Mouse (Mus musculus): ENCODE measurements at regions not wholly inside any gene's neighbourhood (a gene's known extent, or its start where the extent isn't known, plus 50 kb on each side); places are given as distances from the start of the nearest gene placed in this dataset.
A peak's percentile ranks its signal among the peaks of the same experiment; 100 is the strongest.

DNA sequence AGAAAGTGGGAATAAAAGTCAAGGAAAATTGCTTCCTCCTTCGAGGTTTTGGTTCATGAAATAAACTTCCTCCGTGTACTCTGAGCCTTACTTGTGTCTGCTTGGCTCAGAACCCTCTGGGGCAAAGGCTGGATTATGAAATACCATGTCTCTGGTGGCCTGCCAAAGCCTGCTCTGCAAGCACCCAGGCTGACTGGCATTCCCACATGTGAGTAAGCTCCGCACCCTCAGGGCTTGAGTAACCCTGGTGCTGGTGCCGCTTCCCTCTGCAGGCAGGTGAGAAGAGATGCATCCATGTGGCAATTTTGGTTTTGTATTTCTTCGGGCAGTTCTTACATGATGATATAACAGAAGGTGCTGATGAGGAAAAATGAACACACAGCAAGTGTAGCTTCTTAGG is 66.0 kb downstream of the Nr2f2 start:
- no peaks in the 10 kb centered on the region for H3K27me3 ChIP-seq
- no peaks in the 10 kb centered on the region for H3K9me3 ChIP-seq
- no peak overlapping the region for H3K9ac ChIP-seq
- H3K4me2 ChIP-seq (replicated peaks) = no peak overlapping the region
- ATAC-seq (ENCODE audit: insufficient number of reproducible peaks, insufficient read depth, low FRiP score, low TSS enrichment) = no peak
- no peak overlapping the region for H3K27ac ChIP-seq
- 55% methylated on average over 5 of the region's 5 CpGs for WGBS
- no peaks in the 10 kb centered on the region for H3K36me3 ChIP-seq
- H3K4me1 ChIP-seq = no peaks in the 10 kb centered on the region
- no peak overlapping the region for H3K4me3 ChIP-seq

DNA sequence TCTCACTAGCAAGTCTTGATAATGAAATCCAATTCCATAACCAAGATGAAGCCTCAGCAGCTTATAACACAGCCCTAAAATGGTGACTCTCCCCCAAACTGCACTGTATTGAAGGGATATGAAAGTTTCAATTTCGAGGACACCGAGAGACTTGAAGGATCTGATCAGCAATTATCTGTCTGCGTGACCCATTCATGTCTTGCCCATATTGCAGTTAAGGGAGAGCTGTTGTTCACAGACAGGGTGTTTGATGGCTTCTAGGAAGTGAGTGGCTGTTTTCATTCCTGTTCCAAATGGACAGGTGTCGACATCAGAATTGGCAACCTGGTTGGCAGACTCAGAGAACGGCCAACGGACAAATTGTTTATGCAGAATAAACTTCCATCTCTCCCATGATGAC is 75.1 kb downstream of the Nr2f2 start:
- Histone ChIP-seq H3K9me3 (no peaks in the 10 kb centered on the region), H3K36me3 (no peaks in the 10 kb centered on the region), H3K27me3 (peaks cover 56% of the 10 kb centered on the region), H3K4me1 (peaks cover 8% of the 10 kb centered on the region; the same call in 1 of the 2 replicates), H3K4me3 (no peak overlapping the region), H3K27ac (no peak overlapping the region), H3K9ac (no peak overlapping the region), H3K4me2 (replicated peaks) (no peak overlapping the region)
- ATAC-seq (ENCODE audit: insufficient number of reproducible peaks, insufficient read depth, low FRiP score, low TSS enrichment) = no peak
- WGBS = 94% methylated on average over 6 of the region's 6 CpGs

DNA sequence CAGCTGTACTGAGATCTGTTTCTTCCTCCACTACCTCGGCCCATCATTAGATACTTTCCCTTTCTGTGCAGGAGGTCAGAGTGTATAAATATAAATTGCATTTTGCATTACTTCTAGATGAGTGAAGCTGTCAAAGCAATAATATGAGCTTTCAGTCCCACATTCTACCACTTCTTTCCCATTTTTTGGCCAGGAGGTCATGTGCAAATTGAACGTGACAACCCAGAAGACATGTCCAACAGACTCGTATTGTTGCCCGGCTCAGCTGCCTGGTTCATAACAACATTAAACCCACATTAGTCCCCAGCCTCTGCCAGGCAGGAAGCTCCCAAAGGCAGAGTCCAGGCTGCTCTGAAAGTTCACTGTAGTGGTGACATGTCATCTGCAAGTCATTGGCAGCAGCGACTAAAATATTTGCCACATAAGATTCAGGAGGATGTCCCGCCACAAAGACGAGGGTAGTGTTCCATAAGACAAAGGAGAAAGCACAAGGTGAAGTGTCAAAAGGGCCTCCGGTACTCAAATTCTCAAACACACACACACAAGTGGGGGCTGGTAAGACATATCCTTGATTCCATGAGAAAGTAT is 75.7 kb downstream of the Nr2f2 start:
- H3K27ac ChIP-seq = no peak overlapping the region
- H3K9ac ChIP-seq = no peak overlapping the region
- ATAC-seq (ENCODE audit: insufficient number of reproducible peaks, insufficient read depth, low FRiP score, low TSS enrichment) = no peak
- H3K36me3 ChIP-seq = no peaks in the 10 kb centered on the region
- peaks cover 56% of the 10 kb centered on the region for H3K27me3 ChIP-seq
- no peak overlapping the region for H3K4me2 ChIP-seq (replicated peaks)
- H3K4me1 ChIP-seq = peaks cover 8% of the 10 kb centered on the region; the same call in 1 of the 2 replicates
- no peaks in the 10 kb centered on the region for H3K9me3 ChIP-seq
- WGBS = 60% methylated on average over 8 of the region's 8 CpGs
- H3K4me3 ChIP-seq = no peak overlapping the region

DNA sequence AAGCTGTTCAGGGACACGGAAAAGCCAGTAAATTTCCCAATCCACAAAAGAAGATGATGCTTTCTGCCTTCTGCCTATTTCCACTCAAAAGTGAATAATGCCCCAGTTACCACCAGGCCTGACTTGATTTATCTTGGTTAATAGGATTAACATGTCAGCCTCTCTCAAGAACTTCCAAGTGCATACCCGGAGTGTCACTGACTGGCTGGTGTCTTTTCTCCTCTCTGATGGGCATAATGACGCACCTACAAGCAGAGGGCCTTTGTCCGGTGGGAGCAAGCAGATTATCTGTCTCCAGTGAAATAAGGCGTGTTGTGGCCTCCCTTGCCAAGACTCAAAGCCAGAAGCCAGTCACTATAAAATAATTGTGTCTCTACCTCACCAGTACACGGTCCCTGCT is 76.3 kb downstream of the Nr2f2 start:
- H3K4me2 ChIP-seq (replicated peaks) = no peak overlapping the region
- ATAC-seq (ENCODE audit: insufficient number of reproducible peaks, insufficient read depth, low FRiP score, low TSS enrichment) = no peak
- no peak overlapping the region for H3K4me3 ChIP-seq
- H3K4me1 ChIP-seq = peaks cover 8% of the 10 kb centered on the region; the same call in 1 of the 2 replicates
- H3K27me3 ChIP-seq = peaks cover 61% of the 10 kb centered on the region
- H3K9me3 ChIP-seq = no peaks in the 10 kb centered on the region
- WGBS = 43% methylated on average over 6 of the region's 6 CpGs
- H3K9ac ChIP-seq = no peak overlapping the region
- H3K27ac ChIP-seq = no peak overlapping the region
- no peaks in the 10 kb centered on the region for H3K36me3 ChIP-seq

DNA sequence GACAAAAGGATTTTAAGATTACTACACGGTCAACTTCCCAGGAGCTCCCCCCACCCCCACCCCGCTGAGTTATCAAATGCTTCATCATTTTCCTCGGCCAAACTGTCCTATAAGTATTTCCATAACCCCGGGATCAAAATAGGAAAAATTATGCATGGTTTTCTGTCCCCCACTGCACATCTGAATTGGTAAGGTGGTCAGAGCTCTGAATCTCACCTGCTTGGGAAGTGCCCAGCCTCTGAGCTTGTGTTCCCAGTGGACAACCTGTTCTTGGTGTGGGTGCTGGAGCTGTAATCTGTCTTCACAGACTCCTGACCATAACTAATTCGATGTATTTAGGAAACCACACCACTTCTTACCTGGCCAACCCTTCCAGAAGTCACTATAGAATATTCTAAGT is 77.9 kb downstream of the Nr2f2 start:
- Histone ChIP-seq H3K36me3 (no peaks in the 10 kb centered on the region), H3K27me3 (peaks cover 73% of the 10 kb centered on the region), H3K4me3 (no peak overlapping the region), H3K4me2 (replicated peaks) (no peak overlapping the region), H3K27ac (no peak overlapping the region), H3K4me1 (peaks cover 8% of the 10 kb centered on the region; the same call in 1 of the 2 replicates), H3K9ac (no peak overlapping the region), H3K9me3 (no peaks in the 10 kb centered on the region)
- no peak for ATAC-seq (ENCODE audit: insufficient number of reproducible peaks, insufficient read depth, low FRiP score, low TSS enrichment)
- WGBS = 12% methylated on average over 5 of the region's 5 CpGs

DNA sequence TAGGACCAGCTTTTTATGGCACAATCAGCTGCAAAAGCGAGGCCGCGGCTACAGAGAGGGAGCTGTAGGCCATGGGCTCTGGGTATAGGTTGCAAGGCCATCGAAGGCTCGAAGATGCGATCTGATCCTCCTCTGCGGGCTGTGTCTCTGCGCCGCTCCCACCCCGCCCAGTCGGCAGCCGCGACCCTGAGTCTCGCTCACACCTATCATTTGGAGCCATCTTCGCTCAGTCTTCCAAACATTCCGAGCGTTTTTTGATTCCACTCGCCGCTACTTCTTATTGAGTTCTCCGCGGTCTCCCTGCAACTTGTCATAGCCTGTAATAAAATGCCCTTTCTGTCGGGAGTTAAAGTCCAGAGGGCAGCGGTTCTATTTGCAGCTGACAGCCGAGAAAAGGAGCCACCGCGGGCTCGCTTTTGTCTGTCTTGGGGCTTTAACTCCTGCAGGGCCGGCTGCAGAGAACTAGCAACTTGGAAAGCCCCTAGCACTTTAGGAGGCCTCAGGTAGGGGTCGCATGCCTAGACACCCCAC is 78.6 kb downstream of the Nr2f2 start:
- H3K4me3 ChIP-seq = peak overlapping the region; percentile 23; the same call in 1 of the 2 replicates
- H3K4me2 ChIP-seq (replicated peaks) = peak overlapping the region; percentile 46
- H3K36me3 ChIP-seq = no peaks in the 10 kb centered on the region
- WGBS = 1% methylated on average over 29 of the region's 29 CpGs
- H3K9ac ChIP-seq = peak overlapping the region; percentile 24; the same call in 1 of the 2 replicates
- peaks cover 8% of the 10 kb centered on the region; the same call in 1 of the 2 replicates for H3K4me1 ChIP-seq
- peaks cover 80% of the 10 kb centered on the region for H3K27me3 ChIP-seq
- no peak overlapping the region for H3K27ac ChIP-seq
- H3K9me3 ChIP-seq = no peaks in the 10 kb centered on the region
- ATAC-seq (ENCODE audit: insufficient number of reproducible peaks, insufficient read depth, low FRiP score, low TSS enrichment) = no peak

DNA sequence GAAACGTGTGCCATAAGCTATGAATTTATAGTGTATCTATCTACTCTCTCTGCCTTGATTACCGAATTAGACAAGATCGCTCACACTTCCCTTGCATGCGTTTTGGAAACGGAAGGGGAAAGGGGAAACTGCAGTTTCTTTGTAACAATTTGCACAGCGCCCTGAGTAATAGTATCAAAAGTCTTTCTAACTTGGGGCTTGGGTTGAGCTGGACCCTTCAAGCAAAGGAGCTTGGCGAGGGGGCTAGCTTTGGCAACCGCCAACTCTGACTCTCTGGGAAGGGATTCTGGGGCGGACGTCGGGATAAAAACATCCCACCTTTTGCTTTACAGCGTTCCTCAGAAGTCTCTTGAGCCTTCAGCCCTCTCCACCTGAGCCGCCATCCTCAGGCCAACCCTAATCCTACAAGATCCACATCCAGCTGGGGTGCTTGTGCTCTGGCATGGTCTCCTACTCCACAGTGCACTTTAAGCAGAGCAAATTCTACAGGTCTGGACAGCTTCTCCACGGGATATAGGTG is 79.6 kb downstream of the Nr2f2 start:
- Histone ChIP-seq H3K27me3 (peaks cover 88% of the 10 kb centered on the region), H3K4me1 (peaks cover 8% of the 10 kb centered on the region; the same call in 1 of the 2 replicates), H3K4me2 (replicated peaks) (no peak overlapping the region), H3K4me3 (no peak overlapping the region), H3K36me3 (no peaks in the 10 kb centered on the region), H3K9ac (no peak overlapping the region), H3K27ac (no peak overlapping the region), H3K9me3 (no peaks in the 10 kb centered on the region)
- 2% methylated on average over 14 of the region's 14 CpGs for WGBS
- ATAC-seq (ENCODE audit: insufficient number of reproducible peaks, insufficient read depth, low FRiP score, low TSS enrichment) = no peak

DNA sequence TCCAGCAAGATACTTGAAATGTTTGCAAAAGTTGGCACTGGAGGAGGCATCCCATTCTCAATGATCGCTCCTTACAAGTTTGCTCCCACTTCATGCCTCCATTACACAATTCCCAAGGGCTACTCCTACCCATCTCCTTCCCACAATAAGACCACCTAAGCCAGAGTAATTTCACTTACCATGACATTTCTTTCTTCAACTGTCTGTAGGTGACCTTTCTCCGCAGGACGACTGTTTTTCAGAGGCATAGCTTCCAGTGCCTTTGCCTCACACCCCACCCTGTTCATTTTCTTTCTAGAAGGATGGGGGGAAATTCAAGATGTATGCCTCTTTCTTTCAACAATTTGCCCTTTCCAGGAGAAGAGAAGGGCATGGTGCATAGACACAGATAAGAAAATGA is 81.2 kb downstream of the Nr2f2 start:
- Histone ChIP-seq H3K4me2 (replicated peaks) (no peak overlapping the region), H3K4me3 (no peak overlapping the region), H3K9ac (no peak overlapping the region), H3K9me3 (no peaks in the 10 kb centered on the region), H3K36me3 (no peaks in the 10 kb centered on the region), H3K4me1 (peaks cover 20% of the 10 kb centered on the region), H3K27ac (no peak overlapping the region), H3K27me3 (peaks cover 87% of the 10 kb centered on the region)
- WGBS = 11% methylated on average over 3 of the region's 3 CpGs
- ATAC-seq (ENCODE audit: insufficient number of reproducible peaks, insufficient read depth, low FRiP score, low TSS enrichment) = no peak

DNA sequence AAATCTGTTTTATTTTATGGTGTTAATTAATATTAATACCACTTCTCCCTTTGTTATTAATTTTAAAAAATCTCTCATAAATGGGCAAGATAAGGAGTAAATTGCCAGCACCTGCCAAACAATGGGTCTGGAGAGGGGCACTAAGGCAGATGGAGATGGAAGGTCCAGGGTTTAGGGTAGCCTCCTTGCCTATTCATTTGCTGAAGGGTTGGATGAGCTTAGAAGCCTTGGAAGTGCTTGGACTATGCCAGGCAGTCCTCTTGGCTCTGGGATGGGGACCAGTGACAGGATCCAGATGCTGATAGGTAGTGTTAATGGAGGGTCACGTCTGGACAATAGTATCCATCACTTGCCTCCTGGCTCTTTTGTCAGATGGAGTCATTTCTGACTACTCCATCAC is 82.7 kb downstream of the Nr2f2 start:
- Histone ChIP-seq H3K9ac (no peak overlapping the region), H3K4me1 (peaks cover 23% of the 10 kb centered on the region), H3K36me3 (no peaks in the 10 kb centered on the region), H3K9me3 (no peaks in the 10 kb centered on the region), H3K4me3 (no peak overlapping the region), H3K27me3 (peaks cover 81% of the 10 kb centered on the region), H3K27ac (no peak overlapping the region), H3K4me2 (replicated peaks) (no peak overlapping the region)
- no peak for ATAC-seq (ENCODE audit: insufficient number of reproducible peaks, insufficient read depth, low FRiP score, low TSS enrichment)
- WGBS = 5% methylated on average over 1 of the region's 1 CpGs

DNA sequence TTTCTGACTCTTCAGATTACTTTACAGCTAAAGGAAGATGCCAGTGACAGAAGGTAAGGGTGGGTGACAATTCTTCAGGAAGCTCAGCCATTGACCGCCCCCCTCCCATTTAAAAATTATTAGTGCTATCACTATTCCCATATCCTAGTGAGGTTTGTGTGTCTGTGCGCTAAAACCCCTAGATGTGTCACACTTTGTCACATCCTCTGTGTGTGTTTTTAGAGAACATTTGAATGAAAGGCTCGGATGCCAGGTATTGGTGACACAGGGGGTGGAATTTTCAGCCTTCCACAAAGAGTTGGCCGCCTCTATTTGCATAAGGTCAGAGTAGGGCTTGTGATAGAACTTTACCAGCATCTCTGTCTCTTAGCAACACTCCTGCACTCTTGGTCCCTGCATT is 83.4 kb downstream of the Nr2f2 start:
- Histone ChIP-seq H3K4me3 (no peak overlapping the region), H3K9ac (no peak overlapping the region), H3K36me3 (no peaks in the 10 kb centered on the region), H3K4me2 (replicated peaks) (no peak overlapping the region), H3K27me3 (peaks cover 79% of the 10 kb centered on the region), H3K4me1 (peaks cover 20% of the 10 kb centered on the region), H3K9me3 (no peaks in the 10 kb centered on the region), H3K27ac (no peak overlapping the region)
- no peak for ATAC-seq (ENCODE audit: insufficient number of reproducible peaks, insufficient read depth, low FRiP score, low TSS enrichment)
- WGBS = 6% methylated on average over 4 of the region's 4 CpGs

DNA sequence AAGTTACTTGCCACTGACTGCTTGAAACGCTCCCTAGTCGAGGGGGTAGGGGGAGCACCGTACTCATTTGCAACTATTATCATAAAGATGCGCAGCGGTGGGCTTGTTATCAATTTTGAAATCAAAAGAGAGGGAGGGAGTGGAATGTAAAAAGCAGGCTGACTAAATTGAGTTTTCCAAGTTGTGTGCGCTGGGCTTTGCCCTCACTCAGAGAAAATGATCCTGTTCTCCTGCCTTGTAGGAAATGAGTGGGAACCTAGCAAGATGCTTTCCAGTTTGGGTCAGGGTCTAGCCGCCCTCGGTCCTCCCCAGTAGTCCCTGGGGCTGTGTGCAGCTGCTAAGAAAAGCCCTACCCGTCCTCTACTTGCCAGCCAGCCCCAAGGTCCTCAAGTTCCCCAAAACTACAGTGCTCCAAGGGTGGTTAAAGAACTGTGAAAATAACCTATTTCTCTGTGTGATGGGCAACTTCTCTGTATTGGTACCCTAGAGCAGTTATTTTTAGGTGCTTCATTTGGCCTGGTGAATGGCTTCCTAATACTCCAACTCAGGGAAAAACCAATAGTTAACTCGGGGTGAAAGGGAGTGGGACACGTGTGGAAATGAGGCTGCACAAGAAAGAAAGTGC is 84.5 kb downstream of the Nr2f2 start:
- no peaks in the 10 kb centered on the region for H3K9me3 ChIP-seq
- H3K4me2 ChIP-seq (replicated peaks) = no peak overlapping the region
- 2% methylated on average over 11 of the region's 11 CpGs for WGBS
- no peak for ATAC-seq (ENCODE audit: insufficient number of reproducible peaks, insufficient read depth, low FRiP score, low TSS enrichment)
- H3K27me3 ChIP-seq = peaks cover 76% of the 10 kb centered on the region
- no peak overlapping the region for H3K4me3 ChIP-seq
- no peaks in the 10 kb centered on the region for H3K36me3 ChIP-seq
- H3K4me1 ChIP-seq = peaks cover 15% of the 10 kb centered on the region
- H3K27ac ChIP-seq = no peak overlapping the region
- no peak overlapping the region for H3K9ac ChIP-seq

DNA sequence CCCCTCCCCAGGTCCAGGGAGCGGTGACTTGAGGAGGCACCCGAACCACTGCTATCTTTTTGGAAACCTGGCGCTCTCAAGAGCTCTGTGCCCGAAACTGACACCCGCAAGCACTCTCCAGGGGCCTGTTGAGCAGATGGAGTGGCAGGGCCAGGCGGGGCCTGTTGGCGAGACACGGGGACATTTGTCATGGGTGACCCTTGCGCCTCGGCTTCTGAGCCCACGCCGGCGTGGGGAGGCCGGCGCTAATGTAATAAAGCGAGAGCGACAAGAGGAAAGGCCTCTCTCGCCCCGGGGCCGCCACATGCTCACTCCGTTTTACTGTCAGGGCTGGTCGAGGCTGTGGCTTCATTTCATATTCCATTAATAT is 85.2 kb downstream of the Nr2f2 start:
- Histone ChIP-seq H3K36me3 (no peaks in the 10 kb centered on the region), H3K4me2 (replicated peaks) (peak overlapping the region; percentile 50), H3K27me3 (peaks cover 73% of the 10 kb centered on the region), H3K27ac (no peak overlapping the region), H3K9ac (no peak overlapping the region), H3K9me3 (no peaks in the 10 kb centered on the region), H3K4me1 (peaks cover 15% of the 10 kb centered on the region), H3K4me3 (peak overlapping the region; percentile 27)
- ATAC-seq (ENCODE audit: insufficient number of reproducible peaks, insufficient read depth, low FRiP score, low TSS enrichment) = no peak
- WGBS = under 1% methylated on average over 22 of the region's 22 CpGs
